Mouse (Mus musculus) limb, embryonic 11.5 days (tissue): ENCODE data around the gene Nrf1. TPM values are rescaled to one million over a fixed set of nuclear protein-coding genes. Genes with fewer than 3 reads are reported as not detected.

Source experiments
- ATAC-seq: fragments of 200-750 bp; cut with Nextera tagmentation; 2 replicates; pipeline ENCODE4 v1.8.0; 2017; ENCODE audit warnings: low read depth; ENCODE audit not compliant: insufficient number of reproducible peaks, low FRiP score, low TSS enrichment
- DNase-seq: peaks from one replicate; pipeline ENCODE4 v3.0.0-alpha.2; 2015; ENCODE audit warnings: low spot score
- H3K27ac ChIP-seq: fragments of 300-500 bp; sonication (generic); replicated peaks from 2 replicates; pipeline ENCODE4 v1.5.1; 2014; ENCODE audit warnings: low read depth, mild to moderate bottlenecking, low read length
- H3K27me3 ChIP-seq: fragments of 300-500 bp; sonication (generic); 2 replicates; pipeline ENCODE4 v1.6.1; 2014; ENCODE audit warnings: mild to moderate bottlenecking, low read length, mixed read lengths; ENCODE audit not compliant: control insufficient read depth, insufficient read depth
- H3K36me3 ChIP-seq: fragments of 300-500 bp; sonication (generic); 2 replicates; pipeline ENCODE4 v1.6.1; 2014; ENCODE audit warnings: mild to moderate bottlenecking, low read length, moderate library complexity, mixed read lengths; ENCODE audit not compliant: control insufficient read depth, insufficient read depth
- H3K4me1 ChIP-seq: fragments of 300-500 bp; sonication (generic); 2 replicates; pipeline ENCODE4 v1.6.1; 2014; ENCODE audit warnings: low read length, mixed read lengths; ENCODE audit not compliant: control insufficient read depth, insufficient read depth
- H3K4me2 ChIP-seq: fragments of 300-500 bp; sonication (generic); 2 replicates; pipeline ENCODE4 v1.6.1; 2014; ENCODE audit warnings: low read depth, mild to moderate bottlenecking, moderate library complexity; ENCODE audit not compliant: severe bottlenecking
- H3K4me3 ChIP-seq: fragments of 300-500 bp; sonication (generic); 2 replicates; pipeline ENCODE4 v1.5.1; 2014; ENCODE audit warnings: low read depth, low read length
- H3K9ac ChIP-seq: fragments of 300-500 bp; sonication (generic); 2 replicates; pipeline ENCODE4 v1.6.1; 2014; ENCODE audit warnings: mild to moderate bottlenecking, low read length
- H3K9me3 ChIP-seq: fragments of 300-500 bp; sonication (generic); 2 replicates; pipeline ENCODE4 v1.6.1; 2016; ENCODE audit warnings: low read length; ENCODE audit not compliant: control insufficient read depth
- WGBS: fragments of 180-500 bp; shearing (Covaris S2); extraction: QIAGEN DNeasy Blood & Tissue Kit; methylation state at CpG from one replicate; pipeline ENCODE4 v1.1.7; 2014; 5-methylcytosine and 5-hydroxymethylcytosine counted together
- polyA plus RNA-seq: library from polyadenylated mRNA; unstranded; fragments of >200 nt; fragmentation: Nextera tagmentation; extraction: Ambion mirVana; gene quantifications from 2 replicates; pipeline ENCODE4 v1.2.1, GENCODE M21; 2014

Gene Nrf1
- polyA plus RNA-seq, 1 experiment from 2014 or later = 80.6 TPM

GRCm38 (mm10) chr6:30169148-30169547 is 121.4 kb downstream of the Nrf1 start:
- whole genome bisulfite sequencing = 52% methylated on average over 12 of the region's 12 CpGs
- H3K4me2 ChIP-seq = no peak overlapping the region
- peaks cover 24% of the 10 kb centered on the region for H3K4me1 ChIP-seq
- H3K36me3 ChIP-seq = no peaks in the 10 kb centered on the region
- no peak overlapping the region for H3K27ac ChIP-seq
- peaks cover 43% of the 10 kb centered on the region for H3K27me3 ChIP-seq
- no peak overlapping the region for H3K9ac ChIP-seq
- no peaks in the 10 kb centered on the region for H3K9me3 ChIP-seq
- ATAC-seq (no peak), DNase-seq (peak; percentile 46)
- no peak overlapping the region for H3K4me3 ChIP-seq

- no peak for ATAC-seq
Measured at GRCm38 (mm10) chr6:30171226-30171625, 123.4 kb downstream of the Nrf1 start.

GRCm38 (mm10) chr6:30171967-30172366 is 124.2 kb downstream of the Nrf1 start:
- Histone ChIP-seq H3K4me1 (peaks cover 37% of the 10 kb centered on the region), H3K27ac (no peak overlapping the region), H3K36me3 (no peaks in the 10 kb centered on the region), H3K4me3 (no peak overlapping the region), H3K4me2 (peak overlapping the region; percentile 29; the same call in 1 of the 2 replicates), H3K9ac (no peak overlapping the region), H3K27me3 (peaks cover 70% of the 10 kb centered on the region), H3K9me3 (no peaks in the 10 kb centered on the region; the same call in 1 of the 2 replicates)
- DNase-seq (peak; percentile 41), ATAC-seq (no peak)
- 17% methylated on average over 10 of the region's 10 CpGs for WGBS

More at GRCm38 (mm10) chr6:30171226-30171625, 123.4 kb downstream of the Nrf1 start:
- Histone ChIP-seq H3K4me1 (peaks cover 37% of the 10 kb centered on the region), H3K36me3 (no peaks in the 10 kb centered on the region), H3K27ac (no peak overlapping the region), H3K4me3 (no peak overlapping the region), H3K9ac (no peak overlapping the region), H3K27me3 (peaks cover 64% of the 10 kb centered on the region), H3K9me3 (no peaks in the 10 kb centered on the region; the same call in 1 of the 2 replicates), H3K4me2 (no peak overlapping the region)
- WGBS = 18% methylated on average over 8 of the region's 8 CpGs
- peak; percentile 32 for DNase-seq

DNA sequence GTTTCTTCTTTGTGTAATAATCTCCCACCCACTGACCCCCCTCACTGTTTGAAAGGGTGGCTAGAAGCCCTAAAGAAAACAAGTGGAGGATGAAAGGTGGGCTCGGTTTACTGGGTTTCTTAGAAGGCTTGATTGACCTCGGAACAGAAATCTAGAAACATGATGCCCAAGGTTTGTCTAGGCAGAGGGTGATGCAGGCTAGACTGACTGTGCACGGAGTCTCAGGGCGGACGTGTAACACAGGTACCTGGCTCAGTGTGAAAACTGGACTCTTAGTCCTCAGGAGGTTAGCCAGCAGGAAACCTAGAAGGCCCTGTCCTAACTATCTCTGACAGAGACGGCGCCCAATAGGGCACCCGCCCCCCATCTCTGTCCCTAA is 124.6 kb downstream of the Nrf1 start:
- H3K27ac ChIP-seq = no peak overlapping the region
- no peak for DNase-seq
- H3K9ac ChIP-seq = no peak overlapping the region
- peak overlapping the region; percentile 29; the same call in 1 of the 2 replicates for H3K4me2 ChIP-seq
- peaks cover 38% of the 10 kb centered on the region for H3K4me1 ChIP-seq
- no peak for ATAC-seq
- peaks cover 74% of the 10 kb centered on the region for H3K27me3 ChIP-seq
- H3K36me3 ChIP-seq = no peaks in the 10 kb centered on the region
- peak overlapping the region; percentile 24; the same call in 1 of the 2 replicates for H3K4me3 ChIP-seq
- no peaks in the 10 kb centered on the region; the same call in 1 of the 2 replicates for H3K9me3 ChIP-seq
- 13% methylated on average over 8 of the region's 8 CpGs for WGBS

DNA sequence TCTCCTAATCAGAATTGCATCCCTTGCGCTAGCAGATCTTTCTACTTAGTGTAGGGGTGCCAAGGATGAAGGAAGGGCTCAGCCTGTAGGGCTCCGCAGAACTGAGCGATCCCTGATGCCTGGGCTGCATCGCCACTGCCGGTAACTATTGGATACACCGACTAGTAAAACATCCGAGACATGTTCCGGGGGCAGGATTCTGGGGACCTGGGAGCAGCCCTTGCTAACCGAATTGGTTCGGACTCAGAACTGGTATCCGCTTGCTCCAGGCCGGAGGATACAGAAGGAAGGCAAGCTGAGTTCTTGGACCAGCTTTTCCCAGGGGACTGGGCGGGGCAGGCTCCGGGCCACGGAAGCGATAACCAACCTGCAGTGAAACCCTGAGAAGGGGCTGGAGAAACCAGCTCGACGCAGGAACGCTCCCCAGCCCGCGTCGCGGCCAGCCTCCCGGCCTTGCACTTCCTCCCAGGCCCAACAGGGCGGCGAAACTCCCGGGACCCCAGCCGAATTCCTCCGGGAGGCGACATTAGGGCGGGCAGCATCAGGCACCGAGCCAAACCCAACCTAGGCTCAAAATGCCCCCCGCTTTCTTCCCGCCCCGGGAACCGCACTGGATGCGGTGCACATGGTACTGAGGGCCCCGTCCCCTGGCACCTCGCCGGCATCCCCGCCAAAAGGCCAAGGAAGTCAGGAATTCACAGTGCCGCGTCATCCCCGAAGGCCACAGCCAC is 125.2 kb downstream of the Nrf1 start:
- Histone ChIP-seq H3K9ac (peak overlapping the region; percentile 17; the same call in 1 of the 2 replicates), H3K27ac (no peak overlapping the region), H3K27me3 (peaks cover 78% of the 10 kb centered on the region), H3K36me3 (no peaks in the 10 kb centered on the region), H3K4me3 (peak overlapping the region; percentile 24), H3K4me1 (peaks cover 39% of the 10 kb centered on the region), H3K4me2 (peak overlapping the region; percentile 29; the same call in 1 of the 2 replicates), H3K9me3 (no peaks in the 10 kb centered on the region; the same call in 1 of the 2 replicates)
- WGBS = 1% methylated on average over 44 of the region's 44 CpGs
- DNase-seq (peak; percentile 65), ATAC-seq (no peak)

DNA sequence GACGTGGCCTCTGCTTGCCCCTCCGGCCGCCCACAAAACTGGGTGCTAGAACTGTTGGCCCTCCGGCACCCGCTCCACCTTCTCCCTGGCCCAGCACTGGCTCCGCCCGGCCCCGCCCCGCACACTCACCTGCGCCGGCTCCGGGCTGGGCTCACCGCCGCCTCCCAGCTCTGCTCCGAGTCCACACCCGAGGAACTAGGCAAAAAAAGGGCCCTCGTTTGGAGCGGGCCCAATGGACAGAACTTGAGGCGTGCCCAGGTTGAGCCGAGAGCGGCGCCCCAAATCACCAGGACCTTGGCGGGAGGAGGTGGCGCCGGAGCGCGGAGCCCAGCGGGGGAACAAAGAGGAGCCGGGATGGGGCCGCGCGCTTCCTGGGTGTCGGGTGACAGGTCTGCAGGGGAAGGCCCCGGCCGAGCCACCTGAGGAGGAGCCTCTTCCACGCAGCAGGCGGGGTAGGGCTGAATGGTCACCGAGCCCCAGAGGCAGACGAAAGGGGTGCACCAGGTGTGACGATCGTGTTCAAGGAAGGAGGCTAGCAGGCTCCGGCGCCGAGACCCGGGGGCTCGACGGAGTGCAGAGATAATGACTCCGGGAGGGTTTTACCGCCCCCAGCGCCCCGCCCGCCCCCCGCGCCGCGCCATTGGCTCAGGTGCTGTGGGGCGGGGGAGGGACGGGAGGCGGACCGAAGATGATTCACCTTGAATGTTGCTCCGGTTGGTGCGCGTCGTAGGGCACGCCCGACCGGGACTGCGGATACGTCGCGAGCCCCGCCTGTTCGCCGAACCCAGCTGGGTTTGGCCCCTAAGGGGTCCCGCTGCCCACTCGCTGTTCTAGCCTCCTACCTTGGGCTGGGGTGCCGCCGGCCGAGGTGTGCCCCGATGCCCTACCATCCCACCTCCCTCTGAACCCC is 126.0 kb downstream of the Nrf1 start:
- H3K27ac ChIP-seq = no peak overlapping the region
- 0 out of 2 replicates have a peak, but pooled peaks have one; percentile 9 for ATAC-seq
- peaks cover 33% of the 10 kb centered on the region for H3K4me1 ChIP-seq

GRCm38 (mm10) chr6:30174461-30175224 is 126.9 kb downstream of the Nrf1 start:
- Histone ChIP-seq H3K36me3 (no peaks in the 10 kb centered on the region), H3K9ac (no peak overlapping the region), H3K9me3 (no peaks in the 10 kb centered on the region; the same call in 1 of the 2 replicates), H3K27ac (no peak overlapping the region), H3K4me1 (peaks cover 31% of the 10 kb centered on the region), H3K27me3 (peaks cover 93% of the 10 kb centered on the region), H3K4me3 (peak overlapping the region; percentile 24), H3K4me2 (peak overlapping the region; percentile 29)
- DNase-seq (peak; percentile 52), ATAC-seq (no peak)
- WGBS = under 1% methylated on average over 33 of the region's 33 CpGs

More for the DNA sequence above, 126.0 kb downstream of the Nrf1 start:
- Histone ChIP-seq H3K36me3 (no peaks in the 10 kb centered on the region), H3K9ac (peak overlapping the region; percentile 17; the same call in 1 of the 2 replicates), H3K4me3 (peak overlapping the region; percentile 24), H3K4me2 (peak overlapping the region; percentile 29), H3K27me3 (peaks cover 86% of the 10 kb centered on the region), H3K9me3 (no peaks in the 10 kb centered on the region; the same call in 1 of the 2 replicates)
- under 1% methylated on average over 77 of the region's 80 CpGs for WGBS
- peak; percentile 67 for DNase-seq
